Mouse (Mus musculus) spleen, adult 2 months (tissue): ENCODE data around the gene Insl5. TPM values are rescaled to one million over a fixed set of nuclear protein-coding genes. Genes with fewer than 3 reads are reported as not detected.

Experiments
- DNase-seq, 2 experiments: peaks; one replicate each; pipeline versions ENCODE4 v3.0.0 to v3.0.0-alpha.2; 2012 to 2021; ENCODE audit warnings: low spot score in 2 of 2, low read depth in 1 of 2
- H3K27ac ChIP-seq: fragments of 200-500 bp; 2 replicates; pipeline ENCODE4 v1.5.1; 2012; ENCODE audit warnings: low read length, inconsistent platforms; ENCODE audit not compliant: insufficient read depth
- H3K27me3 ChIP-seq: fragments of 200-500 bp; 2 replicates; pipeline ENCODE4 v1.6.1; 2012; ENCODE audit warnings: mild to moderate bottlenecking, moderate library complexity, low read length, inconsistent platforms; ENCODE audit not compliant: control insufficient read depth, insufficient read depth
- H3K36me3 ChIP-seq: fragments of 200-500 bp; 2 replicates; pipeline ENCODE4 v1.6.1; 2012; ENCODE audit warnings: mild to moderate bottlenecking, low read length, inconsistent platforms; ENCODE audit not compliant: control insufficient read depth, insufficient read depth
- H3K4me1 ChIP-seq: fragments of 200-500 bp; 2 replicates; pipeline ENCODE4 v1.6.1; 2011; ENCODE audit warnings: inconsistent platforms; ENCODE audit not compliant: control insufficient read depth, insufficient read depth, insufficient read length
- H3K4me3 ChIP-seq: fragments of 200-500 bp; 2 replicates; pipeline ENCODE4 v1.5.1; 2011; ENCODE audit warnings: mild to moderate bottlenecking, inconsistent platforms; ENCODE audit not compliant: insufficient read depth, insufficient read length; ENCODE audit errors: extremely low read depth
- CTCF ChIP-seq: fragments of 200-500 bp; IDR thresholded peaks from 2 replicates; pipeline ENCODE4 v1.5.1; 2011; ENCODE audit warnings: mild to moderate bottlenecking, inconsistent platforms; ENCODE audit not compliant: insufficient read depth, insufficient read length, insufficient replicate concordance; ENCODE audit errors: extremely low read depth
- POLR2A ChIP-seq: fragments of 200-500 bp; IDR thresholded peaks from 2 replicates; pipeline ENCODE4 v1.6.1; 2011; ENCODE audit warnings: low read depth, low read length, inconsistent platforms
- WGBS: fragments of 180-500 bp; shearing (Covaris S2); methylation state at CpG from one replicate; pipeline ENCODE4 v1.1.7; 2018; 5-methylcytosine and 5-hydroxymethylcytosine counted together
- polyA plus RNA-seq: library from polyadenylated mRNA; depleted of rRNA; stranded (reverse); fragments of >200 nt; gene quantifications from 2 replicates; pipeline ENCODE4 v1.2.3, GENCODE M21; 2012

Gene Insl5
- polyA plus RNA-seq, 1 experiment: not detected

- DNase-seq: no peak
- TF ChIP-seq CTCF (no peak), POLR2A (no peak)
- Histone ChIP-seq H3K27me3 (no peaks in the 10 kb centered on the region), H3K27ac (no peak overlapping the region), H3K4me1 (no peaks in the 10 kb centered on the region), H3K36me3 (no peaks in the 10 kb centered on the region), H3K4me3 (no peak overlapping the region)
- 78% methylated on average over 7 of the region's 7 CpGs for WGBS
Measured at GRCm38 (mm10) chr4:102986173-102986572, 40.5 kb downstream of the Insl5 start.

GRCm38 (mm10) chr4:102981709-102982108, 44.9 kb downstream of the Insl5 start:
- H3K4me3 ChIP-seq: no peak overlapping the region
- H3K27ac ChIP-seq: no peak overlapping the region
- WGBS: 74% methylated on average over 8 of the region's 8 CpGs
- peaks cover 6% of the 10 kb centered on the region; the same call in 1 of the 2 replicates for H3K4me1 ChIP-seq
- DNase-seq: no peak
- no peak for TF ChIP-seq CTCF
- no peak for TF ChIP-seq POLR2A
- peaks cover 4% of the 10 kb centered on the region; the same call in 1 of the 2 replicates for H3K27me3 ChIP-seq
- no peaks in the 10 kb centered on the region for H3K36me3 ChIP-seq

GRCm38 (mm10) chr4:102979385-102979784, 47.3 kb downstream of the Insl5 start:
- peaks cover 4% of the 10 kb centered on the region; the same call in 1 of the 2 replicates for H3K27me3 ChIP-seq
- no peak overlapping the region for H3K27ac ChIP-seq
- peaks cover 6% of the 10 kb centered on the region; the same call in 1 of the 2 replicates for H3K4me1 ChIP-seq
- WGBS: 14% methylated on average over 5 of the region's 5 CpGs
- TF ChIP-seq POLR2A (no peak), CTCF (no peak)
- H3K36me3 ChIP-seq: no peaks in the 10 kb centered on the region
- DNase-seq: no peak
- no peak overlapping the region for H3K4me3 ChIP-seq

- 5% methylated on average over 13 of the region's 13 CpGs for WGBS
Measured at GRCm38 (mm10) chr4:102978440-102978839, 48.2 kb downstream of the Insl5 start, which contains the start of gene Tctex1d1. Gene Tctex1d1 (plus strand): TSS chr4:102978606.

GRCm38 (mm10) chr4:102977778-102978321, 48.8 kb downstream of the Insl5 start:
- H3K4me3 ChIP-seq: no peak overlapping the region
- DNase-seq: no peak
- WGBS: 35% methylated on average over 16 of the region's 16 CpGs
- H3K27ac ChIP-seq: no peak overlapping the region
- H3K36me3 ChIP-seq: no peaks in the 10 kb centered on the region
- H3K4me1 ChIP-seq: peaks cover 6% of the 10 kb centered on the region; the same call in 1 of the 2 replicates
- TF ChIP-seq POLR2A (no peak), CTCF (no peak)
- peaks cover 4% of the 10 kb centered on the region; the same call in 1 of the 2 replicates for H3K27me3 ChIP-seq

More at GRCm38 (mm10) chr4:102978440-102978839, 48.2 kb downstream of the Insl5 start, which contains the start of gene Tctex1d1:
- no peak within 1 kb of the TSS for H3K27ac ChIP-seq
- no peak for TF ChIP-seq CTCF
- no peak for TF ChIP-seq POLR2A
- no peaks in the 10 kb centered on the region for H3K36me3 ChIP-seq
- peaks cover 6% of the 10 kb centered on the region; the same call in 1 of the 2 replicates for H3K4me1 ChIP-seq
- peak within 1 kb of the TSS; percentile 27; the same call in 1 of the 2 replicates for H3K4me3 ChIP-seq
- DNase-seq: no peak
- H3K27me3 ChIP-seq: peaks cover 4% of the 10 kb centered on the region; the same call in 1 of the 2 replicates

- Histone ChIP-seq H3K4me3 (no peak overlapping the region), H3K36me3 (no peaks in the 10 kb centered on the region), H3K27me3 (peaks cover 4% of the 10 kb centered on the region; the same call in 1 of the 2 replicates), H3K4me1 (peaks cover 6% of the 10 kb centered on the region; the same call in 1 of the 2 replicates), H3K27ac (no peak overlapping the region)
- no peak for DNase-seq
- TF ChIP-seq CTCF (no peak), POLR2A (no peak)
- WGBS: 83% methylated on average over 12 of the region's 12 CpGs
Measured at GRCm38 (mm10) chr4:102976290-102977275, 50.1 kb downstream of the Insl5 start.
